Mouse (Mus musculus) neutrophil, adult 5-6 weeks (primary cell): ENCODE measurements around the gene Tbc1d22a. TPM values are rescaled to one million over a fixed set of nuclear protein-coding genes. Genes with fewer than 3 reads are reported as not detected.

Experiments used
- ATAC-seq: fragments of 151-379, 151-347 bp; 2 replicates; pipeline ENCODE4 v1.8.0; 2017; ENCODE audit warnings: mild to moderate bottlenecking, moderate TSS enrichment; ENCODE audit not compliant: insufficient number of reproducible peaks, poor library complexity, low FRiP score, severe bottlenecking; ENCODE audit errors: extremely low read depth
- total RNA-seq: library from RNA; stranded (forward); fragments of 200-1000 nt; gene quantifications from 2 replicates; pipeline ENCODE4 v1.2.3, GENCODE M21; 2017

The Tbc1d22a gene
- total RNA-seq, 1 experiment from 2014 or later = 23.2 TPM

- no peak for ATAC-seq
Measured at GRCm38 (mm10) chr15:86303876-86304275, 89.6 kb downstream of the Tbc1d22a start.

DNA sequence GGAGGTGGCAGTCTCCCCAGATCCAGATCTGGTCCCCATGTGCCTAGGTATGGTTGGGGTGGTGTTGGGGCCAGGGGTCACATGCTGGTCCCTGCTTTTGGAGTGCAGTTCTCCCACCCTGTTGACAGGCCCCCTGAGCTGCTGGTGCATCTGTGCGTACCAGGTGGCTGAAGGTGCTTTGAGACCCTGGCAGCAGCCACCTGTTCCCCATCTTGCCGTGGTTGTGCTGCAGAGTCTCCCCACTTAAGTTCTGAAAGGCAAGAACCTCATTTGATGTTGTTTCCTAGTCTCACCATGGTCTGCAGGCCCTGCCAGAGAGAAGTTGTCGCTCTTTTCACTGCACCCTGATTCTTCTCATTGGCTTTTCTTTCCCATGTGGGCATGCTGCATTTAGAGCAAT lies 90.6 kb downstream of the Tbc1d22a start:
- ATAC-seq = no peak

DNA sequence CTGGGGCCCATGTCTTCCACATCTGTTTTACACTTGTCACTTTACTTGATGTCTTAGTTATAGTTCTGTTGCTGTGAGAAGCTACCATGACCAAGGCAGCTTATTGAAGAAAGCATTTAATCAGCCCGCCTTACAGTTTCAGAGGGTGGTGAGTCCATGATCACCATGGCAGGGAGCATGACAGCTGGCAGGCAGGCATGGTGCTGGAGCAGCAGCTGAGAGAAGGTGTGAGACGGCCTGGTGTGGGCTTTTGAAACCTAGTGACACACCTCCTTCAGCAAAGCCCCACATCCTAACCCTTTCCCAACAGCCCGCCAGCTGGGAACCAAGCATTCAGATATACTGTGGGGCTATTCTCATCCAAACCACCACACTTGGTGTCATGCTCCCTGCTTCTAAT lies 91.0 kb downstream of the Tbc1d22a start:
- ATAC-seq = no peak

- ATAC-seq = no peak
Measured at GRCm38 (mm10) chr15:86309213-86309829, 95.1 kb downstream of the Tbc1d22a start.

GRCm38 (mm10) chr15:86320803-86321510 lies 106.7 kb downstream of the Tbc1d22a start:
- no peak for ATAC-seq

DNA sequence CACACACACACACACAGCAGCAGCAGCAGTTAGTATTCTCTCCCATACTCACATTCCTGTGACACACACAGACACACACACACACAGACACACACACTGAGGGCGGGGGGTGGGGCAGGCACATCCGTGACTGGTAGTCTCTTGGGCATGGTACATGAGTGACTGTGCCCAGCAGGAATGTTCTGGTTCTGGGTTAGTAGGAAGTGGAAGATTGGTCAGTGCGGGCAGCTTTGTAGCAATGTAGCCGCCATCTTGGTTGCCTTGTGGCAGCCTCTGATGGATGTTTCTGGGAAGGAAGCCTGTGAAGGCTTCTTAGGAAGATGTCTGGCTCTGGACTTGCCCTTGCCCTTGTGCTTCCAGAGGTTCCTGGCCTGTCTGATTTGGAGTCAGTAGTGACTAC lies 112.1 kb downstream of the Tbc1d22a start:
- ATAC-seq = no peak

DNA sequence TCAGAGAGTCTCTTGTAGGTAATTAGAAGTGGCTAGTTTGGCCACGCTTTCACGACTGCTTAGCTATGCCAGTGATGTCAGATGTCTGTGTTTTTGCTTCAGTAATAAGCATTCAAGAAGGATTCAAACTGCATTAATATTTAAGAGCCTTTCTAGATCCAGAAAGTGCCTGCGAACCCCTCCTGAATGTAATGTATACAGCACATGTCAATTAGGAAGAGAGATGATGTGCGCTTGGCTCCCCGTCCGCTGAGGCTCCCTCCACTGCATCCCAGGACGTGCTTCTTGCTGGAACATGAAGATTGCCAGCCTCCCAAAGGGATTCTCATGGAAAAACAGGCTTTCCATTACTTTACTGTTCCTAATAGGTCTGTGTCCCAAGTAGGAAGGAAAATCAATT lies 115.7 kb downstream of the Tbc1d22a start:
- no peak for ATAC-seq

DNA sequence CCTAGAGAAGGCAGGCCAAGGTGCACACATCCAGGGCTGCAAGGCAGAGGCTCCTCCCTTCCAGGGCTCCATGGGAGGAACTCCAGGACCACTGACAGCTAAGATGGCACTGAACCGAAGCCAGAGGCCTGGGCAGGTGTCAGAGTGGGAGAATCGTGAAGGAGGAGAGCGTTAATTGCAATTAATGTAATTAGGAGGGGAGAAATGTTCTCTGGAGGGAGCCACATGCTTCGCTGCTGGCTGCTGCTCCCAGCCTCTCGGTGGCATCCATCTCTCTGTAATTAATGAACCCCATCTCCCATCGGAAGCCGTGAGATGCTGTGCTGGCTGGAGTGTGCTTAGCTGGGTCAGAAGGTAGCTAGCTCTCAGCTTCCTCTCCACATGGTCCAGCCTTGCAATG lies 116.2 kb downstream of the Tbc1d22a start:
- ATAC-seq = no peak

GRCm38 (mm10) chr15:86331501-86332245 lies 117.4 kb downstream of the Tbc1d22a start:
- no peak for ATAC-seq

DNA sequence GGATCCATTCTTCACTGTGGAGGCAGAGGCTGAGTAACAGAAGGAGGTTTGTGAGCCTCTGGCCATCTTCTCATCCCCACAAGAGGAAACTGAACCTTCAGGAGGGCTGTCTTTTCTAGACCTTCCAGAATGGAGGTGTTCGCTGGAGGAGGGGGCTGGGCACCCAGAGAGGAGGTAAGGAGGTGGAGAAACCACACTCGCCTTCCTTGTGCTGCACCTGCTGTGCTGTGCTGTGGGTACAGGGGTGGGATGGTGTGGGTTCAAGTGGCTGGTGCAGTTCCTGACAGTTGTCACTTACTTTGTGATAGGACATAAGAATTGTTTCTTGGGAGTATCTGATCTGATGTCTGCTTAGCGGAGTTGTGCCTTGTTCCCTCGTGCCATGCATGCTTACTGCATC lies 118.9 kb downstream of the Tbc1d22a start:
- no peak for ATAC-seq

GRCm38 (mm10) chr15:86333606-86334005 lies 119.3 kb downstream of the Tbc1d22a start:
- no peak for ATAC-seq

- ATAC-seq = no peak
Measured at GRCm38 (mm10) chr15:86334276-86334675, 120.0 kb downstream of the Tbc1d22a start.

GRCm38 (mm10) chr15:86334745-86335144 lies 120.5 kb downstream of the Tbc1d22a start:
- no peak for ATAC-seq

- no peak for ATAC-seq
Measured at GRCm38 (mm10) chr15:86335781-86336180, 121.5 kb downstream of the Tbc1d22a start.

- no peak for ATAC-seq
Measured at GRCm38 (mm10) chr15:86337726-86338125, 123.5 kb downstream of the Tbc1d22a start.

DNA sequence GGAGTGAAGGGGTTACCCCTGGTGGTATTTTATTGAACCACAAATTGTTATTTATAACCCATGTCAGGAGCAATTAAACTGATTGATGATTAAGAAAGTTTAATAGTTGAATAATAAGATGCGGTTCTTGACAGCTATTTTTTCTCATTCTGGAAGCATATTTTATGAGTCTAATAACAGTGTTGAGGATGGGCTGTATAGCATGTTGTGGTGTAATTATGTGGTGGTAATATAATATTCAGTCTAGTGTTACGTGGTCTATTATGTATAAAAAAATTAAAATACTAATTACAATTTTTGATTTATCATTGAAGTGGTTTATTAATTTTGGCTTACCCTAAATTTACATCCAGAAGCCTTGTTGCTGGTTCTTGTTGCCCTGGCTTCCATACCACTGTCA lies 125.5 kb downstream of the Tbc1d22a start:
- no peak for ATAC-seq

GRCm38 (mm10) chr15:86340766-86341165 lies 126.5 kb downstream of the Tbc1d22a start:
- ATAC-seq = no peak

DNA sequence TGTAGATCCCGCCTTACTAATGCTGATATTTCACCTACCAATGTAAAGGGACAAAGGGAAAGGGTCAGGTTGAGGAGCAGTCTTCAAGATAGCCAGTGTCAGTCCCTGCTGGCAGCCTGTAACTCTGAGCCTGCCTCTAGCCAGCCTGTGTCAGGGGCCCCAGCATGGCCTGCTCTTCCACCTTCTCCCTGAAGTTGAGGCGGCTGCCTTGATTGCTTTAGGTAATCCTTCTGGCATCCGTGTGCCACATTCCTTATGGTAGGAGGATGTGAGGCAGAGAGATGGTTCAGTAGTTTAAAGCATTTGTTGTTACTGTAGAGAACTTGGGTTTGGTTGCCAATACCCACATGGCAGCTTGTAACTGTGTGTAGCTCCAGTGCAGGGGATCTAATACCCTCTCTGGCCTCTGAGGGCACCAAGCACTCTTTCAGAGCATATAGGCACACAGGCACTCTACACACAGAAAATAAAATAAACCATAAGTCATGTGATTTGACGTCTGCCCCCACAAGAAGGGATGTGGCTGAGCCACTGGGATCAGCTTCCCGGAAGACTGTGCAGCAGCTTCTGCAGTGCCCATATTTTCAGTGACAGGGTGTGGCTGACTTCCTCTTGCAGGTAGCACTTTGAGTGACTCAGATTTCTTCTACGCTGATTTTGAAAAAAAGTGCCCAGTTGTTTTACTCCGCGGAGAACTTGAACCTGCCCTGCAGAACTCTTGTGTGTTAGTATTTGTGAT lies 128.5 kb downstream of the Tbc1d22a start:
- ATAC-seq = peak; percentile 39

- no peak for ATAC-seq
Measured at GRCm38 (mm10) chr15:86344906-86345331, 130.7 kb downstream of the Tbc1d22a start.
